Mouse (Mus musculus) erythroid progenitor cell, adult 5-6 weeks (primary cell): ENCODE results near the gene Igf1r. TPM values are rescaled to one million over a fixed set of nuclear protein-coding genes. Genes with fewer than 3 reads are reported as not detected.

Source experiments
- ATAC-seq: replicated peaks from 2 replicates; pipeline ENCODE4 v1.8.0; 2016; ENCODE audit warnings: moderate number of reproducible peaks, mild to moderate bottlenecking, moderate TSS enrichment, inconsistent platforms; ENCODE audit not compliant: poor library complexity, low FRiP score, severe bottlenecking
- total RNA-seq, 2 experiments: library from RNA; stranded (forward) in 1 of 2; stranded (reverse) in 1 of 2; fragments of 150-400 nt in 1 of 2; fragments of 186-747, 209-891 nt in 1 of 2; gene quantifications; 2 replicates each; pipeline versions ENCODE4 v1.2.3 to v1.2.4; 2015 to 2017; ENCODE audit warnings: low replicate concordance in 2 of 2

Igf1r gene
- total RNA-seq, 2 experiments from 2014 or later, result 16.8 to 28.1 TPM

DNA sequence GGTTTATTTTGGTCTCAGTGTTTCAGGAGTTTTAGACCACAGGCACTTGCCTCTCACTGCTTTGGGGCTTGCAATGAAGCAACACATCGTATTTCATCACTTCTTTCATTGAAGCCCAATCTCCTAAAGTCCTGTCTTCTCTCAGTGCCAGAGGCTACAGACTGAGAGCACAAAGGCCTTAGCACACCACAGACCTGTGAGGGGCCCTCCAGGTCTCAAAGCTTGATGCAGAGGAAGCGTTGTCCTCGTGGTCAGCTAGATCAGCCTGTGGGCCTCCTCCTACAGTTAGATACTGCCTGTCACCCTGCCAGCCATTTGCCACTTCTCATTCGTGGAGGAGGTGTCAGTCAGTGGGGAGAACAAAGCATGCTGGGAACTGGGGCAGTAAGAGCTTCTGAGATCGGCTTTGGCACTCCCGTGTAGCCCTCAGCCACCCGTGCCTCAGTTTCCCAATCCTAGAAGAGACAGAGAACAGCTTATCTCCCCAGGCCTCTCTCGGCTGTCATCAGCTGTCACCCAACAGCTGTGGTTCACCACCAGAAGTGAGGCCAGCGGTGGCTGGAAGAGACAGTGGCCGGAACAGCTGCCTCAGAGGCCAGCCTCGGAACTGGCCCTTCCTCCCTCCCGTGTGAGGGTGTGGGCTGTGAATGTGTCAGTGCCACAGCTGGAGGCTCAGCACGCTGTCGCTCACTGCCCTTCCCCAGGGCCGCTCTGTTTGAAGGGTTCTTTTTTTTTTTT lies 241.5 kb downstream of the Igf1r start:
- no peak for ATAC-seq

DNA sequence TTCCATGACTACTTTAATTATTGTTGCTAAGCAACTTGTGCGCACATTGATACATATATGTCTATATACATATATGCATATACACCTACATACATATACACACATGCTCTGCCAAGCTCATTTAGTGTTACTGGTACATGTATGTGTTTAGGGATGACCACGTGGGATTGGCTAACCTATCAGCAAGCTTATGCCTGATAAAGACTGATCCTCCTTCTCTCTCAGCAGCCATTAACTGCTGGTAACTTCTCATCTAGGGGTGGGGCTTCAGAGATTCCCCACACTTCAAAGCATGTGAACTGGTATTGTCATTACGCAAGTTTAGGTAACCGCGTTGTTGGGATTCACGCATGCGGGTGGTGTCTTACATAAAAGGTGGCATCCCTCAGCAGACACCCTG lies 247.0 kb downstream of the Igf1r start:
- ATAC-seq, result no peak

DNA sequence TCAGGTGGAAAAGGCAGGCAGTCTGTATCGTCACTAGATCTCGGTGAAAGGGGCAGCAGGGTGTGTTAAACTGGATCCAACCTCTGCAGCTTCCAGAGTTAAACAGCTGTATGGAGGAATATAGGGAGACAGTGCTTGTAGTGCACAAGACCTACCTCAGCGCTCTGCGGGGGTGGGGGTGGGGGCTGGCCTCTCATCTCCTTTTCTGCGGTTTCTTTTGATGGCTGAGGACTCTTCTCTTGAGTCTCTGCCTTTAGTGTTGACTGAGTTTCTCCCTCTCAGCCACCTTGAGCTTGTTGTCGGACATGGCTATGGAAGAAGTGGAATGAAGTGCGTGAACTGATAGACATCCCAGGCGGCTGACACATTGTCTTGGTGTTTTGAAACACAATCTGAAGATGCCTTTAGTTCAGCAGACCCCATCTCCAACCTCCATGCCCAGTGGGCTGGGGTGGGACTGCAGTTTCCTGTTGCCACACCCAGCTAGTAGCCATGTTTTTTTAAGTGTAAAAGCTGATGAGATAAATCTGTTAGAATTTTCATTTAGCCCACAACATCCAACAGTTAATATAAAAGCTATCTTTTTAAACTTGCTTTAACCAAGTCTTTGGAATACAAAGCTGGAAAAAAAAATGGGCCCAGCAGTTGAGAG lies 253.3 kb downstream of the Igf1r start:
- no peak for ATAC-seq

DNA sequence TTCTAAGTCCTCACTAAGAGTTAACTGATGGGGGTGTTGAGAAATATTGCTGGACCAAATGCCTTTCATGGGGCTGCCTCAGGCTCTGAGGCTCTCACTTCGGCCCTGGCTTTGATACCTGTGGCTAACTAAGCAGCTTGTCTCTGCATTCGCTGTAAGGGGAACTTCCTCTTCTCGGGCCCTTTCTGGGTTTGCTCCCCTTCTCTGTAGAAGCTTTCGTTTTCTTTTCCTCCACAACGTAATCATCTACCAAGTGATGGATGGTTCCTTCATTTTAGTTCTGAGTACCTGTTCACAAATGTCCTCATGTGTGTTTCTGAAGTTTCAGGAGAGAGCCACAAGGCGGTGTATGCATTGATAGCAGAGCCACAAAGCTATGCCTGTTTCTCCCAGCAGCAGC lies 256.4 kb downstream of the Igf1r start:
- ATAC-seq, result no peak

DNA sequence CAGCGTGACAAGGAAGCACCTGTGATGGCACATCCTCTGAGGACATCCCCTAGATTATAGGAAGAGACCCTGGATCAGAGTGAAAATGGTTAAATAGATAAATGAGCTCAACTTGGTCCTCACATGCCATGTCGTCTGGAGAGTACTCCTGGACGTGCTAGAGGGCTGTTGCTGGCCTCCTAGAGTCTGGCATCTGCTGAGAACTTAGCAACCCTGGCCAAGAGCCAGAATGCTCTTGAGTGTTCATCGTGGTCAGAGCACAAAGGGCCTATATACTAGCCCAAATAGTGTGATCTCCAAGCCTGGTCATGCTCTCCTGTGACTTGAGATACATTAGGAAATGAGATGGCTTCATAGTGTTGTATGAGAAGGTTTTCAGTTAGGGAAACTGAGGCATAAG lies 257.8 kb downstream of the Igf1r start:
- no peak for ATAC-seq

DNA sequence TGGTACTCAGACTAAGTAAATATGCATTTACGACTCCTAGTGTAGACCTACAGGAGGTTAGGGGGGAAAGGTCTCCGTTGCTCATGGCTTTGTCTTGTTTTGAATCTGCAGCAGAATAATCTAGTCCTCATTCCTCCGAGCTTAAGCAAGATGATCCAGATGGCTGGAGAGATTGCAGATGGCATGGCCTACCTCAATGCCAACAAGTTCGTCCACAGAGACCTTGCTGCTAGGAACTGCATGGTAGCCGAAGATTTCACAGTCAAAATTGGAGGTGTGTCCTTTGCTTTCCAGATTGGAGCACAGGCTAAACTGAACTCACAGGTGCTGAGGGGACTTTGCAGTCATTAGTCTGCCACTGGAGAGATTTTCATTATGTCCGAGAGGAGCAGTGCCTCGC lies 259.3 kb downstream of the Igf1r start:
- no peak for ATAC-seq

DNA sequence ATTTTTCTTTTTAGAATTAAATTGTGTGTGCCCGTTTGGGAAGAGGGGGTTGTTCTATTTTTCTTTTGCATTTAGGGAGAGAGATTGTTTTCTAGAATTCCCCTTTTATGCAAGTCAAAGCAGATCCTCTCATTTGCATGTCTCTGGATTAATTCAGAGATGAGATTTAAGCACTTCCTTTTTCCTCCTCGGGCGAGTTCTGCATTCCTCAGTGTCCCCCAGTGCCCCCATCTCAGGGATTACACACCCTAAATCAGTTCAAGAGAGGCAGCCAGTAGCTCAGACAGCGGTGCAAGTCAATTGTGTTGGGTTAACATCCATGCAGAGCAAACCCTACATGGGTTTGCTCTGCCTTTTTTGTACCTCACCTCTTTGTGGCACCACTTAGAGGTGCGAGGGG lies 261.2 kb downstream of the Igf1r start:
- no peak for ATAC-seq

DNA sequence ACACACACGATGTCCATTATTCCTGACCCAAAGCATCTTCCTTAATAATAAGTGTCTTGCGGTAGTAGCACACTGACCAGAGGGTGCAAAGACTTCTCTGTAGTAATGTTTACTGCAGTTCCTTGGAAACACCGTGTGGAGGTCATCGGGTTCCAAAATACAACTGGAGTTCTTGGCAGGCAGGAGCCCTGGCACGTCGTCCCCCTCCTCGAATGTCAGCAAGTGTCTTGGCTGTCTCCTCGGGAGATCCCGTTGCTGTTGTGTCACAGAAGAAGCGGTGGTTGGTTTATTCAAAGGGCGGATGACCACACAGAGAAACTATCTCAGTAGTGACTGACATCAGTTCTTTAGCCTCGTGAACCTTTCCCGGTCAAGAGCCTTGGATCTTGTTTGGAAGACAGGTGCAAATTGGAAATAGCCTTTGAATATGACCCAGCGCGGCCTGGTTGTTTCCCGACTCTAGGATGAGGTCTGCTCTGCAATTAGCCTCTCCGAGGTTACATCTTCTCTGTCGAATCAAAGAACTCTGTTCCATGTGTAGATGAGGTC lies 263.0 kb downstream of the Igf1r start:
- ATAC-seq, result no peak

DNA sequence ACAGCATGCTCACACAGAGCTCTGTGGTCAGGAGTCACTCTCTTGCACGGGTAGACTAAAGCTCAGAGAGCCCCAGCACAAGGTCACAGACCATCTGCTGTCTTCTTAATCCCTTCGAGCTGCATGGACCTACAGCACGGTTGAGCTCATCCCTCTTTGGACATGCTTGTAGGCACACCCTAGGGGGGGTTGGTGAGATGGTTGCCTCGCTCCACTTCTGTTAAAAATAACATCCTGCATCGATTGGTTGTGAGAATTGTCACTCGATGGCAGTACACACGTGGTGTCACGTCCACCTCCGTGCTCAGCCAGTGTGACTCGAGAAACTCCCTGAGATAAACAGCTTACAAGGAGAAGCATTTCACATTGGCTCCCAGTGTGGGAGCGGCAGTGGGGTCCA lies 266.3 kb downstream of the Igf1r start:
- ATAC-seq, result no peak

DNA sequence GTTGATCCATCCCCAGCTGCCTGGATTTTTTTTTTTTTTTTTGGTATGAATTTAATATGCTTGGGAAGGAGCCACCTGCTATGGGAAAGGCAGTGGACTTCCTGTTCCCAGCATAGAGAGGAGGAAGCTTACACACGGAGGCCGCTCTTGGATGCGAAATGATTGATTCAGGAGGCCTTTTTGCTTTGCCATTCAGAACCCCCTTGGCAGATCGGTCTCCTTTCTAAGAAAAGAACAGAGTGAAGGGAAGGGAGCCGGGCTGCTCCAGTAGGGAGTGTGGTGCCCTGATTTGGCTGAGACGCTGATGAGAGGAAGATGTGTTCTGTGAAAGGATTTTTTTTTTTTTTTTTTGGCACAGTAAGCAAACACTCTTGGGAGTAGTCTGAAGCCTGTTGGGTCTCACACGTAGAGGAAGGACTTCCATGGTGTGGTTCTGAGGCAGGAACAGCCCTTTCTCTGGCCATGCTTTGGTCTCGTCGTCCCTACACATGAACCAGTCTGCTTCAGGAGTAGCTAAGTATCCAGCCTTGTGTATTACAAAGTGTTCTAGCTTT lies 269.1 kb downstream of the Igf1r start:
- no peak for ATAC-seq

DNA sequence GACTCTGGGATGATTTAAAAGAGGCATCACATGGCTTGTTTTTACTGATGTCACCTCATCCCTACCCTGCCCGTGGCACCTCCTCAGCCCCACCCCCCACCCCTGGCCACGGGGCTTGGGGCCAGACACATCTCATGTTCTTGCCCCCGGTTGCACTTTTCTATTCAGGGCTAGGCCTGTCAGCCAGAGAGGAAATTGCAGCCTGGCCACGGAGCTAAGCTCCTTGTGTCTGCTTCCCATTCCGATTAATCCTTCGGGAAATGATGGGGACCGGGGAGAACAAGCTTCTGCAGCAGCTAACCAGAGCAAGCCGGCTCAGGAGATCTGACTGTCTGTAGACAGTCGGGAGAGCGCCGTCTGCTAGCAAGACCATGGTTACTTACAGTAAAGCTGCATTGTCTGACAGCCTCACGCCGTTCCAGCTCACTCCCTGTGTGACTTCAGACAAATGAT lies 270.8 kb downstream of the Igf1r start:
- ATAC-seq, result no peak

DNA sequence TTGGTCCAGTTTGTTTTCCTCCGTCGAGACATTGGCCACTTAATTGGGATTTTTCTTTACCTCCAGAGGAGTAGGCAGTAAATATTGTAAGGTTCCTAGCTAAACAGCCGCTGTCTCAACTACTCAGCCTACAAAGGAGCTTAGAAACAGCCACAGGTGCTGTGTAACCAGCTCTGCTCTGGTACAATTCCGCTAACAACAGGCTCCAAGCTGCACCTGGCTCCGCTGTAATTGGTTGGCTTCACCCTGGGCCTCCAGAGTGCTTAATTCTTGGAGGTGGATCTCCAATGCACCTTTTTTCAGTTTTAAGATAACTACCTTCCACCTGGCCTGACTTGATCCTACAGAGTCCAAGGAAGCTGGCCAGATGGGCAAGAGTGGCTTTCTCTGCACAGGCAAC lies 271.4 kb downstream of the Igf1r start:
- no peak for ATAC-seq

DNA sequence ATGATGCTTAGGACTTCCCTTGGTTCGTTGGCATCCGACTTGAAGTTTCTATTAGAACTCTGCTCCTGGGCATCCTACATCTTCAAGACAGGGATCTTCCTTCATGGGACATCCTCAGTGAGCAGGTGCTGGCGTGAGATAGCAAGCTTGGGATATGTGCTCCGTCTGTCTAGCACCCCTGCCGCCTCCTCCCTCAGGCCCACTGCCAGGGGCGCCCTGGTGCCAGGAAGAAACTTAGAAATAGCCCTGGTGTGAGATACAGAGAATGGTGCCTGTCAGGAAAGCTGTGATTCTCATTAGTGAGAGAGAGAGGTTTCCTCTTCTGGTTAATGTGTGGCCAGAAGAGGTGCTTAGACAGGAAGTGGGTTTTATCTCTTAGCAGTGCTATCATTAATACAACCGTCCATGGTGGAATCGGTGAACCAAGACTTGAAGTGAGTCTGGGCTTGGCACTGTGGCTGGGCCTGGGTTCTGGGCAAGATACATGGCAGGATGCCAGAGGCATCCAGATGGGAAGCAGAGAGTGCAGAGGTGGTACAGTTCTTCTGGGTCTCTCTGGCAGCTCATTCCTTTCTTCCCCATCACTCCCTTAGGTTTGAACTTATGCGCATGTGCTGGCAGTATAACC lies 272.9 kb downstream of the Igf1r start:
- no peak for ATAC-seq

DNA sequence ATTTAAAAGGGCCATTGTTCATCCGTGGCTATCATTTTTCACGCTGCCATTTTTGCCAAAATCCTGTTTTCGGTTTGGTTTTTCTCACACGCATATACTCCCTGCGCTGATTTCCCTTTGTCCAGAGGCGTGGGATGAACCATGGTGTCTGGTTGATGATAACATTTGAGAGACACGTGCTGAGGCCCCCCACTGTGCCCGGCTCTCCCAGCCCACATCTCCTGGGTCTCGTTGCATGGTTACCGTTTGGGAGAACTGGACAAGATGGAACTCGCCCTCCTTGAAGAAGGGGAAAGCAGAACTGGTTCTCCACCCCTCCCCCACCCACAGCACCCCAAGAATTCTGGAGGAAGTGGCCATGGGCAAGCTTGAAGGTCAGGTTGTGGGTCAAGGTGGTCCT lies 274.4 kb downstream of the Igf1r start:
- ATAC-seq, result no peak

DNA sequence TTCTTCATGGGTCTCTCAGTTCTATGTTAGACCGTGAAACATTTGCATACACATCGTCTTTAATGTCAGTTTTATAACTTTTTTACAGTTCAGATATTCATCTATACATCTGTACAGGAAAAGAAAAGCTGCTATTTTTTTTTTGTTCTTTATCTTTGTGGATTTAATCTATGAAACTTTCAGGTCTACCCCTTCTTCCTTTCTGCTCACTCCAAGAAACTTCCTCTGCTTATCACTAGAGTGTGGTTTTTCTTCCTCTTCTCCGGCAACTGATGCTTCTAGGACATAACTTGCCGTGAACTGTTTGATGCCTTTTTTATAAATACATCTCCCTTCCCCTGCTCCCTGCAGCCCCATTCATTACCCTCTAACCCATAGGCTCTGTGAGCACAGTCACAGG lies 275.0 kb downstream of the Igf1r start:
- no peak for ATAC-seq

DNA sequence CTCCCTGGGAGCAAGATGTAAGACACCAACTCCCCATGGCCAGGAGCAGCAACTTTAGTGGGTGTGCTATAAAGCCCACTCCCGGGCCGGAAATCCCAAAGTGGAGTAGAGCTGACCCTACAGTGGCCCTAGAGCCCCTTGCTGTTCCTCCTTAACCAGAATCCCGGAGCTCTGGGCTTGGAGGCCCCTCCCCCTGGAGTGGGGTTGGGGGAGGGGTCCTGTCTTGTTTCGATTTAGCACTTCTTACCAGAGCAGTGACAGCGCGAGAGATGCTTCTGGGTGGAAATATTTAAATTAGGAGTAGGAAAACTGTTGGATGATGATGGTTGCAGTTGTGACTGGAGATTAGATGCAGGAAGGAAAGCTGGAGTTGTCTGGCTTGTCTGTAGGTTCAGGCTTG lies 275.9 kb downstream of the Igf1r start:
- no peak for ATAC-seq

DNA sequence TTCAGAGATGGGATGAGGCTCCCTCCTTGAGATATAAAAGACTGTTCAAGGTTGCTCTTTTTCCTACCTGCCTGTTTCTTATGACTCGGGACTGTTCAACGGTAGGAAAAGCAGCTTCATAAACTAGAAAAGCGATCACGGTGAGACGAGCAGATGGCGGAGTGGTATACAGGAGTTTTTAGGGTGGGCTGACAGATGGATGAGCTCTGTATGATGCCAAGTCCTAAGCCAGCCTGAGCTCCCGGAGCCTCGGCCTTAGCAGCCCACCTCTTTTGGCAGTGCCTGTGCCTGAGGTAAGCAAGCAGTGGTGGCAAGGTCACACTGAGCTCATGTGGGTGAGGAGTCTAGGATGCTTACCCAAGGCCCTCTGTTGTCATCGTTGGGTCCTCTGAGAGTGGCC lies 278.2 kb downstream of the Igf1r start:
- no peak for ATAC-seq

DNA sequence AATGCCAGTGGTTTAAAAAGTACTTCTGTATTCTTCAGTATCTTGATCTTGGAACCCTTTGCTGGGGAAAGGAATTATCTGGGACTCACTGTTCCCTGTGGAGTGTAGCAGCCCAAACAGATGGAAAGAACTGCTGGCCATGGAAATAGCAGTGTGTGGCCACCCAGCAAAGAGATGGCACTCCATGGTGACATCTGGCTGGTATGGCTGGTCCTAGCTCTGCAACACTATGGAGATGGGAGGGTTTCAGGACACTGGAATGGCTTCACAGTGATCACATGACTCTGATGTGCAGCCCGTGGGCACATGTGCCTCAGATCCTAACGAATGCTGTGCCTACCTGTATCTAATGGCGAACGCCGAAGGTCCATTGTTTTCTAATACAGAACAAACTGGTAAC lies 279.9 kb downstream of the Igf1r start:
- no peak for ATAC-seq

DNA sequence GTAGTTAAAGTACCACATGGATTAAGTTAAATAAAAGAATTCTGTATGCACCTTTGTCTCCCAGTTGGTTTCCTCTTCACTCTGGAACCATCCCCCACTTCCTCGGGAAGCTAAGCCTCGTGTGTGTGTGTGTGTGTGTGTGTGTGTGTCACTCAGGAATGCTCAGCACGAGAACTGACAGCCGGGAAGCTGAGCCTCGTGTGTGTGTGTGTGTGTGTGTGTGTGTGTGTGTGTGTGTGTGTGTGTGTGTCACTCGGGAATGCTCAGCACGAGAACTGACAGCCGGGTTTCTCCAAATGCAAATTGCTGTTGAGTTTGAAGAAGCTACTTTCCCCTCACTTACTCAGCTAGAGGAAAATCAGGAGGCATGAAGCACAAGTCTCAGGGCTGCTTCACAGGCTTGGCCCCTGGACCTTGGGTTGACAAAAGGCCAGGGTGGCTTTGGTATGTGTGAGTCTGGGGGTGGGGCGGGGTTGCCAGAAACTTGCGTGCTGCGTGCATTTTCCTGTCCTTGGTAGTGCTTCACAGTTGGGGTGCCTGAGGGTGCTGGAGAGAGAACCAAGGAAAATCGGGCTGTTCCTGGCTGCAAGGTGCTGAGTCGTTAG lies 281.1 kb downstream of the Igf1r start:
- no peak for ATAC-seq

DNA sequence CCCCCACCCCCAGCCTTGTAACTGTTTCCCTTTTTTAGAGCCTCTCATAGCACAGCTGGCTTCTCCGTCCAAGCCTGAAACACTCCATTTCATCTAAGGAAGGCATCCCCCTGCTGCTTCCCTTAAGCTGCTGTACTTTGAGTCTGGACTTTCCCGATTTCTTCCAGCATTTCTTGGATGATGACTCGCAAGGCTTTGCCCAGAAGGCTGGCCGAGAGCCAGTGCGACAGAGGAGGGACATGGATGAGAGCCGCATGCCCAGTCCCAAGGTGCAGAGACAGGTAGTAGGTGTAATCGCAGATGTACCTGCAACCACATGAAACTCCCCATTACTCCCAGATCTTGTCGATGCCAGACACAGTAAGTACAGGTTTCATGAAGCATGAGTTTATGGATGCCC lies 284.2 kb downstream of the Igf1r start:
- ATAC-seq, result no peak
